Mouse (Mus musculus) CH12.LX (cell line): Measurements from ENCODE around the gene Cyp2e1.

ENCODE experiments used
- BHLHE40 ChIP-seq: IDR thresholded peaks from 2 replicates; pipeline ENCODE4 v1.6.1; 2011; ENCODE audit warnings: mild to moderate bottlenecking, low read depth, low read length, improper control_type of control experiment
- CTCF ChIP-seq, 2 experiments: IDR thresholded peaks in 1 of 2; conservative IDR thresholded peaks in 1 of 2; 2 replicates each; pipeline ENCODE4 v1.5.1; 2011 to 2012; ENCODE audit warnings: low read depth in 2 of 2, low read length in 2 of 2, improper control_type of control experiment in 1 of 2, inconsistent platforms in 1 of 2, mild to moderate bottlenecking in 1 of 2, moderate library complexity in 1 of 2
- E2F4 ChIP-seq: IDR thresholded peaks from 2 replicates; pipeline ENCODE4 v1.6.1; 2011; ENCODE audit warnings: low read depth, low read length, improper control_type of control experiment; ENCODE audit not compliant: insufficient replicate concordance
- ELF1 ChIP-seq: IDR thresholded peaks from 2 replicates; pipeline ENCODE4 v1.6.1; 2014; ENCODE audit warnings: low read depth, mild to moderate bottlenecking, inconsistent platforms, low read length, improper control_type of control experiment
- EP300 ChIP-seq: IDR thresholded peaks from 2 replicates; pipeline ENCODE4 v1.6.1; 2011; ENCODE audit warnings: low read length, improper control_type of control experiment
- HCFC1 ChIP-seq: IDR thresholded peaks from 2 replicates; pipeline ENCODE4 v1.6.1; 2012; ENCODE audit warnings: low read depth, mild to moderate bottlenecking, inconsistent platforms, low read length, improper control_type of control experiment
- MAZ ChIP-seq: IDR thresholded peaks from 2 replicates; pipeline ENCODE4 v1.6.1; 2012; ENCODE audit warnings: low read depth, mild to moderate bottlenecking, inconsistent platforms, low read length, improper control_type of control experiment, moderate library complexity
- RAD21 ChIP-seq: IDR thresholded peaks from 2 replicates; pipeline ENCODE4 v1.6.1; 2011; ENCODE audit warnings: low read depth, mild to moderate bottlenecking, low read length, improper control_type of control experiment, moderate library complexity
- TBP ChIP-seq: conservative IDR thresholded peaks from 2 replicates; pipeline ENCODE4 v1.6.1; 2011; ENCODE audit warnings: low read depth, low read length, improper control_type of control experiment
- TCF12 ChIP-seq: IDR thresholded peaks from 2 replicates; pipeline ENCODE4 v1.6.1; 2014; ENCODE audit warnings: low read depth, mild to moderate bottlenecking, inconsistent platforms, low read length, improper control_type of control experiment
- USF1 ChIP-seq: IDR thresholded peaks from 2 replicates; pipeline ENCODE4 v1.6.1; 2014; ENCODE audit warnings: low read depth, mild to moderate bottlenecking, inconsistent platforms, low read length, improper control_type of control experiment
- ZNF384 ChIP-seq: IDR thresholded peaks from 2 replicates; pipeline ENCODE4 v1.6.1; 2012; ENCODE audit warnings: low read depth, low read length, improper control_type of control experiment, inconsistent platforms

- TF ChIP-seq CTCF (conservative IDR thresholded peaks at IDR 0.05 in 1 of 2, IDR thresholded peaks at IDR 0.05 in 1 of 2; ENCODE audit: low read depth in 2 of 2, low read length in 2 of 2) (no peak), EP300 (no peak), RAD21 (no peak), TBP (no peak), HCFC1 (no peak), E2F4 (no peak), ZNF384 (no peak), USF1 (no peak), ELF1 (no peak), TCF12 (no peak), BHLHE40 (no peak), MAZ (no peak)
These were observed 46.1 kb upstream of the Cyp2e1 start for GRCm38 (mm10) chr7:140717155-140718055.
